Mouse (Mus musculus): ENCODE data around the gene Fyco1. TPM values are rescaled to one million over a fixed set of nuclear protein-coding genes. Genes with fewer than 3 reads are reported as not detected.
A peak's percentile ranks its signal among the peaks of the same experiment; 100 is the strongest.
"Not testable (repeated sequence)": the region's sequence is repeated elsewhere in the genome, so short reads cannot be mapped to it uniquely, and the experiment has no call there.

The Fyco1 gene
- polyA plus RNA-seq, 1 experiment = 8.7 TPM

DNA sequence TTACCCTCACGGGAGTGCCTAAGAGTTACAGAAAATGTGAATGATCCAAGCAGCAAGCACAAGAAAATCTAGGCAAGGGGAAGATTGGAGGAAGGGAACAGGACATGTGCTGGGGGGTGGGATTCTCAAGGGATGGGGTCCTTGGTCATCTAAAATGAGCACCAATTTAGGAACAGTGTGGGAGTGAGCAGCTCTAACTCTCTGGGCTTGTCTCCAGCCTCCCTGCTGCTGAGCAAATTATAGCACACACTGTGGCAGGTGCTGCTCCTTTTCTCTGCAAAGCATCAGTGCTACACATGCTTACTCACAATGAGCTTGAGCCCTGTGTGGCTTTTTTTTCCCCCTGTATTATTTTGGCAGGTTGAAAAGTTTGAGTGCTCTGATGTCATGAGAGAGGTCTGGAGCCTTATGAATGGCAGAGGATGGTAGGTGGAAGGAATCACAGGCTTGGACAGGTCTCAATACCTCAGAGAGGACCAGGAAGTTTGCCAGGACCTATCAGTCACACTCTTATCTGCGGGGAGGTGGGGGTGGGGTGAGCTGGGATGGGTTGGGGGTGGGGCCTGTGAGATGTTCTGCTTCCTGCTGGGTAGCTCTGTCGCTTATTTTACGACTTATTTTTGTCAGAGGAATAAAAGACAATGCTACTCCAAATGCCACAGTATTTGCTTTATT, 62.7 kb downstream of the Fyco1 start:
- no peaks in the 10 kb centered on the region for H3K79me2 ChIP-seq (ENCODE audit: control insufficient read depth, insufficient read depth)
- H3ac ChIP-seq (ENCODE audit: control insufficient read depth, insufficient read length) = no peak overlapping the region
- peaks cover 32% of the 10 kb centered on the region for H3K36me3 ChIP-seq (ENCODE audit: control insufficient read depth, insufficient read depth)
- H3K27me3 ChIP-seq (ENCODE audit: control insufficient read depth, insufficient read depth, insufficient read length) = no peaks in the 10 kb centered on the region
- no peak overlapping the region for H3K4me3 ChIP-seq
- no peak overlapping the region for H3K4me2 ChIP-seq (ENCODE audit: low read depth)
- no peak for TF ChIP-seq SRF (IDR thresholded peaks at IDR 0.05; ENCODE audit: control insufficient read depth, insufficient read length, low read depth)
- TF ChIP-seq MYOG (IDR thresholded peaks at IDR 0.05; ENCODE audit: control insufficient read depth in 1 of 3, insufficient read depth in 1 of 3, insufficient read length in 2 of 3, low read depth in 2 of 3) = peak in 1 of 3 experiments; percentile 12
- TF ChIP-seq MYOD1 (IDR thresholded peaks at IDR 0.05; ENCODE audit: control insufficient read depth in 1 of 3, insufficient read length in 2 of 3, low read depth in 2 of 3) = peak in 1 of 3 experiments; percentile 70

DNA sequence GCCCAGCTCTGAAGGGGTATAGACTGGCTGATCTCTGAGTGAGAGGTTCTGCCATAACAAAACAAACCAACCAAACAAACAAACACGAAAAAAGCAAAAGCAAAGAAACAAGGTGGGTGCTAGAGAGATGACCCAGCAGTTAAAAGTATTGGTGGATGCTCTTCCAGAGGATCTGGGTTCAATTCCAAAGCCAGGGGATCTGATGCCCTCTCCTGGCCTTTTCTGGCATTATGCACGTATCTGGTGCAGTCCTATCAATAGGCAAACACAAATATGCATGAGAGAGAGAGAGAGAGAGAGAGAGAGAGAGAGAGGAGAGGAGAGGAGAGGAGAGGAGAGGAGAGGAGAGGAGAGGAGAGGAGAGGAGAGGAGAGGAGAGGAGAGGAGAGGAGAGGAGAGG, 78.4 kb downstream of the Fyco1 start:
- H3ac ChIP-seq (ENCODE audit: control insufficient read depth, insufficient read length); H3K27me3 ChIP-seq (ENCODE audit: control insufficient read depth, insufficient read depth, insufficient read length); H3K4me3 ChIP-seq; H3K4me2 ChIP-seq (ENCODE audit: low read depth); H3K36me3 ChIP-seq (ENCODE audit: control insufficient read depth, insufficient read depth); H3K79me2 ChIP-seq (ENCODE audit: control insufficient read depth, insufficient read depth): not testable (repeated sequence)

DNA sequence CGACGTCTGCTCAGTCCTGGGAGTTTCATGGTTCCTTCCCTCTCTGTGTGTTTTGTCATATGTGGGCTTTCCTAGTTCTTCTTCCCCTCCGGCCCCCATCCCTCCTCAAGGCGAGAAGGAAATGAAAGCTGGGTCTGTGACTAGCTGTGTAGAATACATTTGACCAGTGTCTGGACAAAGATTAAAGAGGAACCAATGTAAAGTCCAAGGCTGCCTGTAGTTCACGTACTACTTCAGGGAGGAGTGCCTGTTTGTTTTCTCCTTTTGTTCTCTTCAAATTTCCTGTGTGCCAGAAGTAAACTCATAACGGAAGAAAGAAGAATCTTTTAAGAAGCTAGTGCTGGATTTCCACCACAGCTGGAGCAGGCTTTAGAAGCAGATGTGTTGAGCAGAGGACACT, 82.2 kb downstream of the Fyco1 start:
- no peak for TF ChIP-seq MYOD1 (IDR thresholded peaks at IDR 0.05; ENCODE audit: control insufficient read depth in 1 of 3, insufficient read length in 2 of 3, low read depth in 2 of 3)
- H3K4me2 ChIP-seq (ENCODE audit: low read depth) = no peak overlapping the region
- H3ac ChIP-seq (ENCODE audit: control insufficient read depth, insufficient read length) = no peak overlapping the region
- no peaks in the 10 kb centered on the region for H3K79me2 ChIP-seq (ENCODE audit: control insufficient read depth, insufficient read depth)
- H3K36me3 ChIP-seq (ENCODE audit: control insufficient read depth, insufficient read depth) = no peaks in the 10 kb centered on the region
- no peaks in the 10 kb centered on the region for H3K27me3 ChIP-seq (ENCODE audit: control insufficient read depth, insufficient read depth, insufficient read length)
- H3K4me3 ChIP-seq = no peak overlapping the region

DNA sequence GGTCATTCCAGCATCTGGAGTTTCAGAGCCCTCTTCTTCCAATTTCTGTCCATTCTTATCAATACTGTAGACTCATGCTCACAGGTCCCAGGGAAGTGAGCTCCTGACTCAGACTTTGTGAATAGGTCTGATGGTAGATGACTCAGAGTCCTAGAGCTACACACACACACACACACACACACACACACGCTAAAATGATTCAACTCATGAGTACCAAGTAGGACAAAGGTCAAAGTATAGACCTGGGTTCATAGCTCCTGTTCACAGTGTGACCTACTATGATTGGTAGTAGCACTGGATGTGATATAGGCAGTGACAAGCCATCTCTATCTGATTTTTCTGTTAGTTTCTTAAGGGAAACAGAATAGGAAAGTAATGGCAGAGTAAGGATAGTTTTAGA, 83.3 kb downstream of the Fyco1 start:
- H3K36me3 ChIP-seq (ENCODE audit: control insufficient read depth, insufficient read depth) = no peaks in the 10 kb centered on the region
- H3K4me2 ChIP-seq (ENCODE audit: low read depth) = no peak overlapping the region
- H3ac ChIP-seq (ENCODE audit: control insufficient read depth, insufficient read length) = no peak overlapping the region
- no peak overlapping the region for H3K4me3 ChIP-seq
- no peaks in the 10 kb centered on the region for H3K79me2 ChIP-seq (ENCODE audit: control insufficient read depth, insufficient read depth)
- TF ChIP-seq POLR2A (IDR thresholded peaks at IDR 0.05; ENCODE audit: insufficient read length, low read depth) = no peak
- no peak for TF ChIP-seq TCF3 (IDR thresholded peaks at IDR 0.05; ENCODE audit: insufficient read length, low read depth)
- no peak for TF ChIP-seq MYOD1 (IDR thresholded peaks at IDR 0.05; ENCODE audit: control insufficient read depth in 1 of 3, insufficient read length in 2 of 3, low read depth in 2 of 3)
- TF ChIP-seq REST (IDR thresholded peaks at IDR 0.05; ENCODE audit: insufficient read depth, insufficient read length) = no peak
- TF ChIP-seq CEBPB (IDR thresholded peaks at IDR 0.05; ENCODE audit: insufficient read depth, poor library complexity, severe bottlenecking) = no peak
- H3K27me3 ChIP-seq (ENCODE audit: control insufficient read depth, insufficient read depth, insufficient read length) = no peaks in the 10 kb centered on the region

DNA sequence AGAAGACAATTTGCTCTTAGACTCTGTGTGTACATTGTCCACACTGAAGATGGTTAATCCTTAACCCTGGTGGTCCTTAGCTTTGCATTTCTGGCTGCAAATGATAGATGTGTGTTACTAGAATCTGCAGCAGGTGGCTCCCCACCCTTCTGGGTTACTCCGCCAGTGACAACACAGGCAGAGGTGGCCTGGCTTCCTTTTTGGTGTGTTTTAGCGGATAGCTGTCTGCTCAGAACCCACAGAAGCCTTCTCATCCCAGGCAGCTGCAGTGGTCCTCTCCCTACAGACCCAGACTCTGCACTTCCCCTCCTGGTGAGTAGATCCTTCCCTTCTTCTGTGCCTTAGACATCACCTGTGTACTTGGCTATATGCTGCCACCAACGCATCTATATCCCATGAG, 84.7 kb downstream of the Fyco1 start:
- H3K36me3 ChIP-seq (ENCODE audit: control insufficient read depth, insufficient read depth) = no peaks in the 10 kb centered on the region
- no peaks in the 10 kb centered on the region for H3K79me2 ChIP-seq (ENCODE audit: control insufficient read depth, insufficient read depth)
- no peak overlapping the region for H3K4me2 ChIP-seq (ENCODE audit: low read depth)
- TF ChIP-seq MYOD1 (IDR thresholded peaks at IDR 0.05; ENCODE audit: control insufficient read depth in 1 of 3, insufficient read length in 2 of 3, low read depth in 2 of 3) (no peak), SRF (IDR thresholded peaks at IDR 0.05; ENCODE audit: control insufficient read depth, insufficient read length, low read depth) (no peak), TCF12 (IDR thresholded peaks at IDR 0.05; ENCODE audit: insufficient read depth, poor library complexity, severe bottlenecking) (no peak), CEBPB (IDR thresholded peaks at IDR 0.05; ENCODE audit: insufficient read depth, poor library complexity, severe bottlenecking) (no peak)
- no peak overlapping the region for H3ac ChIP-seq (ENCODE audit: control insufficient read depth, insufficient read length)
- H3K4me3 ChIP-seq = no peak overlapping the region
- H3K27me3 ChIP-seq (ENCODE audit: control insufficient read depth, insufficient read depth, insufficient read length) = no peaks in the 10 kb centered on the region

DNA sequence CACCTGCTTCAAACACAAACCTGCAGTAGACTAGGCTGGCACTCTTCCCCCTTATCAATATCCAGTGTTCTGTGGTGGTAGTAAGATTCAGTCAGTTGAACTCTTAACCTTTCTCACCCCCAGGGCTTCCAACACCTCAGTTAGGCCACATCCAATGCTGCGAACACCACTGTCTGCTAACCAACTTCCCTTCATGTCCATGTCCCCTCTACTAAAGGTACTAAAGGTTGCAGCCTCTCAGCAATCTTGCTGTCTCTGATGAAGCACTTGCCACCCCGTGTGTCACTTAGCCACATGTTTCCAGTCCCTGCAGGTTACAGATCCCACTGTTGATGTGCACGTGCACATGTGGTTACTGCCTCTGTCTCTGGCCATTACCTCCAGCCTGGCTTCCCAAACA, 87.9 kb downstream of the Fyco1 start:
- Histone ChIP-seq H3ac (ENCODE audit: control insufficient read depth, insufficient read length) (no peak overlapping the region), H3K4me3 (no peak overlapping the region), H3K79me2 (ENCODE audit: control insufficient read depth, insufficient read depth) (no peaks in the 10 kb centered on the region), H3K36me3 (ENCODE audit: control insufficient read depth, insufficient read depth) (no peaks in the 10 kb centered on the region), H3K27me3 (ENCODE audit: control insufficient read depth, insufficient read depth, insufficient read length) (no peaks in the 10 kb centered on the region), H3K4me2 (ENCODE audit: low read depth) (peak overlapping the region; percentile 40)
- TF ChIP-seq E2F4 (IDR thresholded peaks at IDR 0.05; ENCODE audit: insufficient read depth) (no peak), MYOD1 (IDR thresholded peaks at IDR 0.05; ENCODE audit: control insufficient read depth in 1 of 3, insufficient read length in 2 of 3, low read depth in 2 of 3) (no peak), POLR2AphosphoS2 (IDR thresholded peaks at IDR 0.05; ENCODE audit: insufficient read length, low read depth) (no peak)

DNA sequence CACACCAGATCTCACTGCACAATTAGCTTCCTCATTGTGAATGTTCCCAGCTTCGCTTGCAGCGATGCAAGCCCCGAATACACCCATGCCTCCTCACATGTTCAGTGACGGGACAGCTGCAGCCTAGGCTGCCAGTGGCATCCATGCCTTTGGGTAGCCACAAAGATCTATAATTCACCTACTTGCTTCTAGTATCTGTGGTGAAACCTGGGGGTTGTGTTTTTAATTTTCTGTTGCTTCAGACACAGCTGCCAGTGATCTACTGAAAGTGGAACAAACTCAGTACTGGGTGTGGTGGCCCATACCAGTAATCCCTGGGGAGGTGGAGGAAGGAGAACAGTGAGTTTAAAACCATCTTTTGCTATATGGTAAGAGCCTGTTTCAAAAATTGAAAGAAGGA, 88.8 kb downstream of the Fyco1 start:
- no peak overlapping the region for H3ac ChIP-seq (ENCODE audit: control insufficient read depth, insufficient read length)
- no peaks in the 10 kb centered on the region for H3K27me3 ChIP-seq (ENCODE audit: control insufficient read depth, insufficient read depth, insufficient read length)
- H3K79me2 ChIP-seq (ENCODE audit: control insufficient read depth, insufficient read depth) = no peaks in the 10 kb centered on the region
- H3K36me3 ChIP-seq (ENCODE audit: control insufficient read depth, insufficient read depth) = no peaks in the 10 kb centered on the region
- peak overlapping the region; percentile 40 for H3K4me2 ChIP-seq (ENCODE audit: low read depth)
- TF ChIP-seq E2F4 (IDR thresholded peaks at IDR 0.05; ENCODE audit: insufficient read depth) (no peak), POLR2A (IDR thresholded peaks at IDR 0.05; ENCODE audit: insufficient read length, low read depth) (no peak), CEBPB (IDR thresholded peaks at IDR 0.05; ENCODE audit: insufficient read depth, poor library complexity, severe bottlenecking) (no peak), MYOD1 (IDR thresholded peaks at IDR 0.05; ENCODE audit: control insufficient read depth in 1 of 3, insufficient read length in 2 of 3, low read depth in 2 of 3) (peak in 2 of 3 experiments; percentile 71 to 93), MYOG (IDR thresholded peaks at IDR 0.05; ENCODE audit: control insufficient read depth in 1 of 3, insufficient read depth in 1 of 3, insufficient read length in 2 of 3, low read depth in 2 of 3) (peak; percentile 47 to 84 (median 64)), TCF12 (IDR thresholded peaks at IDR 0.05; ENCODE audit: insufficient read depth, poor library complexity, severe bottlenecking) (peak; percentile 23), SRF (IDR thresholded peaks at IDR 0.05; ENCODE audit: control insufficient read depth, insufficient read length, low read depth) (no peak)
- H3K4me3 ChIP-seq = no peak overlapping the region
